Mouse (Mus musculus) hindbrain, embryonic 11.5 days (tissue): ENCODE measurements around the gene Ifne. TPM values are rescaled to one million over a fixed set of nuclear protein-coding genes. Genes with fewer than 3 reads are reported as not detected.

Experiments used
- ATAC-seq: fragments of 200-750 bp; cut with Nextera tagmentation; 2 replicates; pipeline ENCODE4 v1.8.0; 2017; ENCODE audit warnings: mild to moderate bottlenecking, moderate TSS enrichment, moderate library complexity; ENCODE audit not compliant: low FRiP score
- DNase-seq: peaks from one replicate; pipeline ENCODE4 v3.0.0-alpha.2; 2015; ENCODE audit warnings: low spot score
- H3K27ac ChIP-seq: fragments of 300-500 bp; sonication (generic); 2 replicates; pipeline ENCODE4 v1.5.1; 2014; ENCODE audit warnings: mild to moderate bottlenecking, low read depth, low read length
- H3K27me3 ChIP-seq: fragments of 300-500 bp; sonication (generic); 2 replicates; pipeline ENCODE4 v1.6.1; 2014; ENCODE audit warnings: mild to moderate bottlenecking, low read length, moderate library complexity, mixed read lengths; ENCODE audit not compliant: control insufficient read depth, insufficient read depth
- H3K36me3 ChIP-seq: fragments of 300-500 bp; sonication (generic); 2 replicates; pipeline ENCODE4 v1.6.1; 2014; ENCODE audit warnings: mild to moderate bottlenecking, low read length, moderate library complexity, mixed read lengths; ENCODE audit not compliant: control insufficient read depth, insufficient read depth
- H3K4me1 ChIP-seq: fragments of 300-500 bp; sonication (generic); replicated peaks from 2 replicates; pipeline ENCODE4 v1.6.1; 2014; ENCODE audit warnings: low read length, mixed read lengths; ENCODE audit not compliant: control insufficient read depth, insufficient read depth
- H3K4me2 ChIP-seq: fragments of 300-500 bp; sonication (generic); replicated peaks from 2 replicates; pipeline ENCODE4 v1.6.1; 2014; ENCODE audit warnings: mild to moderate bottlenecking, low read depth, low read length
- H3K4me3 ChIP-seq: fragments of 300-500 bp; sonication (generic); 2 replicates; pipeline ENCODE4 v1.5.1; 2014; ENCODE audit warnings: low read depth, low read length
- H3K9ac ChIP-seq: fragments of 300-500 bp; sonication (generic); 2 replicates; pipeline ENCODE4 v1.6.1; 2014; ENCODE audit warnings: low read depth, low read length
- H3K9me3 ChIP-seq: fragments of 300-500 bp; sonication (generic); 2 replicates; pipeline ENCODE4 v1.6.1; 2016; ENCODE audit warnings: low read length; ENCODE audit not compliant: control insufficient read depth
- WGBS: fragments of 180-500 bp; shearing (Covaris S2); extraction: QIAGEN DNeasy Blood & Tissue Kit; methylation state at CpG from one replicate; pipeline ENCODE4 v1.1.7; 2014; 5-methylcytosine and 5-hydroxymethylcytosine counted together
- polyA plus RNA-seq: library from polyadenylated mRNA; unstranded; fragments of >200 nt; fragmentation: Nextera tagmentation; extraction: Ambion mirVana; gene quantifications from 2 replicates; pipeline ENCODE4 v1.2.1, GENCODE M21; 2014

Gene Ifne
- polyA plus RNA-seq, 1 experiment from 2014 or later: not detected

GRCm38 (mm10) chr4:88913984-88914383 lies 34.0 kb upstream of the Ifne start:
- WGBS: 87% methylated on average over 1 of the region's 1 CpGs
- Histone ChIP-seq H3K9me3 (no peaks in the 10 kb centered on the region), H3K4me1 (no peaks in the 10 kb centered on the region), H3K36me3 (no peaks in the 10 kb centered on the region), H3K4me3 (no peak overlapping the region), H3K27ac (no peak overlapping the region), H3K27me3 (no peaks in the 10 kb centered on the region), H3K9ac (no peak overlapping the region), H3K4me2 (no peak overlapping the region)
- ATAC-seq: no peak
- DNase-seq: no peak

- H3K4me1 ChIP-seq: no peaks in the 10 kb centered on the region
- no peak overlapping the region for H3K4me2 ChIP-seq
- no peaks in the 10 kb centered on the region for H3K27me3 ChIP-seq
- no peak overlapping the region for H3K27ac ChIP-seq
- no peaks in the 10 kb centered on the region for H3K9me3 ChIP-seq
- 91% methylated on average over 2 of the region's 2 CpGs for WGBS
- H3K36me3 ChIP-seq: no peaks in the 10 kb centered on the region
- DNase-seq (no peak), ATAC-seq (no peak)
- H3K9ac ChIP-seq: no peak overlapping the region
- H3K4me3 ChIP-seq: no peak overlapping the region
These were observed 32.9 kb upstream of the Ifne start for GRCm38 (mm10) chr4:88912882-88913281.

GRCm38 (mm10) chr4:88912187-88912586 lies 32.2 kb upstream of the Ifne start:
- Histone ChIP-seq H3K4me2 (no peak overlapping the region), H3K4me1 (no peaks in the 10 kb centered on the region), H3K36me3 (no peaks in the 10 kb centered on the region), H3K27me3 (no peaks in the 10 kb centered on the region), H3K27ac (no peak overlapping the region), H3K9me3 (no peaks in the 10 kb centered on the region), H3K9ac (no peak overlapping the region), H3K4me3 (no peak overlapping the region)
- DNase-seq (no peak), ATAC-seq (no peak)
- WGBS: 69% methylated on average over 9 of the region's 9 CpGs

GRCm38 (mm10) chr4:88909600-88910534 lies 29.9 kb upstream of the Ifne start:
- no peak overlapping the region for H3K4me3 ChIP-seq
- ATAC-seq: no peak

GRCm38 (mm10) chr4:88893201-88893754 lies 13.3 kb upstream of the Ifne start:
- Histone ChIP-seq H3K9ac (no peak overlapping the region), H3K4me1 (no peaks in the 10 kb centered on the region), H3K4me3 (no peak overlapping the region), H3K36me3 (no peaks in the 10 kb centered on the region), H3K4me2 (no peak overlapping the region), H3K27ac (no peak overlapping the region), H3K27me3 (no peaks in the 10 kb centered on the region), H3K9me3 (no peaks in the 10 kb centered on the region)
- DNase-seq (no peak), ATAC-seq (no peak)

More at GRCm38 (mm10) chr4:88909600-88910534, 29.9 kb upstream of the Ifne start:
- Histone ChIP-seq H3K9me3 (no peaks in the 10 kb centered on the region), H3K27ac (no peak overlapping the region), H3K27me3 (no peaks in the 10 kb centered on the region), H3K4me1 (no peaks in the 10 kb centered on the region), H3K4me2 (no peak overlapping the region), H3K9ac (no peak overlapping the region), H3K36me3 (no peaks in the 10 kb centered on the region)
- no peak for DNase-seq
- WGBS: 91% methylated on average over 10 of the region's 10 CpGs

GRCm38 (mm10) chr4:88888236-88888635 lies 8.2 kb upstream of the Ifne start:
- no peak overlapping the region for H3K27ac ChIP-seq

GRCm38 (mm10) chr4:88878772-88879171 lies 1.2 kb downstream of the Ifne start:
- WGBS: 80% methylated on average over 4 of the region's 4 CpGs
- ATAC-seq (no peak), DNase-seq (no peak)
- Histone ChIP-seq H3K4me1 (no peaks in the 10 kb centered on the region), H3K4me3 (no peak overlapping the region), H3K27ac (no peak overlapping the region), H3K9ac (no peak overlapping the region), H3K27me3 (no peaks in the 10 kb centered on the region), H3K36me3 (no peaks in the 10 kb centered on the region), H3K9me3 (no peaks in the 10 kb centered on the region), H3K4me2 (no peak overlapping the region)

More at GRCm38 (mm10) chr4:88888236-88888635, 8.2 kb upstream of the Ifne start:
- H3K36me3 ChIP-seq: no peaks in the 10 kb centered on the region
- no peak overlapping the region for H3K4me2 ChIP-seq
- DNase-seq (no peak), ATAC-seq (no peak)
- H3K9me3 ChIP-seq: no peaks in the 10 kb centered on the region
- H3K4me3 ChIP-seq: no peak overlapping the region
- no peaks in the 10 kb centered on the region for H3K27me3 ChIP-seq
- H3K4me1 ChIP-seq: no peaks in the 10 kb centered on the region
- no peak overlapping the region for H3K9ac ChIP-seq

- Histone ChIP-seq H3K4me3 (no peak overlapping the region), H3K27ac (no peak overlapping the region), H3K4me2 (no peak overlapping the region), H3K4me1 (no peaks in the 10 kb centered on the region), H3K9ac (no peak overlapping the region), H3K27me3 (no peaks in the 10 kb centered on the region), H3K9me3 (no peaks in the 10 kb centered on the region), H3K36me3 (no peaks in the 10 kb centered on the region)
- ATAC-seq: no peak
- WGBS: 53% methylated on average over 10 of the region's 10 CpGs
- no peak for DNase-seq
These were observed 1.8 kb downstream of the Ifne start for GRCm38 (mm10) chr4:88878246-88878645.

GRCm38 (mm10) chr4:88876520-88876919 lies 3.5 kb downstream of the Ifne start:
- H3K27ac ChIP-seq: no peak overlapping the region
- no peaks in the 10 kb centered on the region for H3K9me3 ChIP-seq
- no peaks in the 10 kb centered on the region for H3K4me1 ChIP-seq
- H3K4me3 ChIP-seq: no peak overlapping the region
- WGBS: 79% methylated on average over 4 of the region's 4 CpGs
- H3K9ac ChIP-seq: no peak overlapping the region
- H3K27me3 ChIP-seq: no peaks in the 10 kb centered on the region
- DNase-seq (no peak), ATAC-seq (no peak)
- H3K4me2 ChIP-seq: no peak overlapping the region
- no peaks in the 10 kb centered on the region for H3K36me3 ChIP-seq
